Mouse (Mus musculus) E14TG2a.4 (cell line): ENCODE measurements around the gene Ostm1.

ENCODE experiments used
- CTCF ChIP-seq: conservative IDR thresholded peaks from 2 replicates; pipeline ENCODE4 v1.5.1; 2014; ENCODE audit warnings: low read length
- NANOG ChIP-seq: IDR thresholded peaks from 2 replicates; pipeline ENCODE4 v1.6.1; 2014; ENCODE audit warnings: borderline replicate concordance, low read length, mixed read lengths
- POU5F1 ChIP-seq: IDR thresholded peaks from 2 replicates; pipeline ENCODE4 v1.6.1; 2014; ENCODE audit warnings: low read length, borderline replicate concordance

DNA sequence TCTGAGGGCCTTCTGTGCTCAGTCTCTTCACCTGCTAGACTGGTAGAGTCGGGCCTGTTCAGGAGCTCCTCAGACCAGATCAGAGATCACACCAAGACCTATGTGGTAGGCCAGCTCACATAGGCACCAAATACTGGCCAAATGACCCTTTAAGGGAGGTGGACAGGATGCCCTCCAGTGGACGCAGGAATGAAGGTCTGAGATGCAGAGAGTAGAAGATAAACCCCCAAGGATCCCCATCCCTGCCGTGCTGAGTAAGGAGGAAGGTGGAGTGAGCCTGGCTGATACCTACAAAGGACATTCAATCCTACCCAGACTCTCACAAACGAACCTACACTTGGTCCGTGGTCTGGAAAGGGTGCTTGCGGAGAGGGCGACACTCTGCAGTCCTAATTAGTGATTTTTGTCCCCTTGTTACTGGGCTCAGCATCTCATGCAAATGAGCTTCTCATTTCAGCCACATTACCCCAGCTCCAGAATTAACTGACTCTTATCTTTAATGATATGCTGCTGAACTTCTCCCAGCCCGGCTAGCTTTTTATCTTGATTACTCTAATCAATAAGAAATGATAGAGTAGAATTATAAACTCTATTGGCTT is 50.6 kb downstream of the Ostm1 start:
- TF ChIP-seq CTCF, result no peak
- TF ChIP-seq NANOG, result no peak
- no peak for TF ChIP-seq POU5F1
